Mouse (Mus musculus): ENCODE data around the gene Tpcn1.

Tpcn1 gene

GRCm38 (mm10) chr5:120578504-120579081, 9.9 kb downstream of the Tpcn1 start:
- peak; percentile 82 for DNase-seq (ENCODE audit: low read depth)

GRCm38 (mm10) chr5:120577935-120578441, 10.5 kb downstream of the Tpcn1 start:
- peak; percentile 62 for DNase-seq (ENCODE audit: low read depth)

GRCm38 (mm10) chr5:120576781-120577301, 11.6 kb downstream of the Tpcn1 start:
- peak; percentile 57 for DNase-seq (ENCODE audit: low read depth)

- DNase-seq (ENCODE audit: low read depth) = no peak
These were observed 13.9 kb downstream of the Tpcn1 start for GRCm38 (mm10) chr5:120574469-120575063.

GRCm38 (mm10) chr5:120571056-120571740, 17.3 kb downstream of the Tpcn1 start:
- no peak for DNase-seq (ENCODE audit: low read depth)

- DNase-seq (ENCODE audit: low read depth) = no peak
These were observed 18.1 kb downstream of the Tpcn1 start for GRCm38 (mm10) chr5:120570289-120570897.

GRCm38 (mm10) chr5:120569791-120570190, 18.7 kb downstream of the Tpcn1 start:
- DNase-seq (ENCODE audit: low read depth) = no peak

GRCm38 (mm10) chr5:120568964-120569363, 19.5 kb downstream of the Tpcn1 start:
- DNase-seq (ENCODE audit: low read depth) = no peak

- no peak for DNase-seq (ENCODE audit: low read depth)
These were observed 20.1 kb downstream of the Tpcn1 start for GRCm38 (mm10) chr5:120568336-120568768.

GRCm38 (mm10) chr5:120567761-120568211, 20.7 kb downstream of the Tpcn1 start:
- no peak for DNase-seq (ENCODE audit: low read depth)

GRCm38 (mm10) chr5:120567253-120567701, 21.2 kb downstream of the Tpcn1 start:
- DNase-seq (ENCODE audit: low read depth) = no peak

GRCm38 (mm10) chr5:120566681-120567252, 21.7 kb downstream of the Tpcn1 start:
- no peak for DNase-seq (ENCODE audit: low read depth)

- no peak for DNase-seq (ENCODE audit: low read depth)
These were observed 22.4 kb downstream of the Tpcn1 start for GRCm38 (mm10) chr5:120566101-120566500.

GRCm38 (mm10) chr5:120565171-120565905, 23.1 kb downstream of the Tpcn1 start:
- DNase-seq (ENCODE audit: low read depth) = no peak

- DNase-seq (ENCODE audit: low read depth) = peak; percentile 44
These were observed 24.6 kb downstream of the Tpcn1 start for GRCm38 (mm10) chr5:120563914-120564311.

GRCm38 (mm10) chr5:120562956-120563913, 25.2 kb downstream of the Tpcn1 start:
- DNase-seq (ENCODE audit: low read depth) = no peak

GRCm38 (mm10) chr5:120560616-120561311, 27.7 kb downstream of the Tpcn1 start:
- no peak for DNase-seq (ENCODE audit: low read depth)

GRCm38 (mm10) chr5:120560129-120560615, 28.3 kb downstream of the Tpcn1 start:
- no peak for DNase-seq (ENCODE audit: low read depth)

- no peak for DNase-seq (ENCODE audit: low read depth)
These were observed 29.7 kb downstream of the Tpcn1 start for GRCm38 (mm10) chr5:120558762-120559161.
